Mouse (Mus musculus): ENCODE data around the gene Aspn. TPM values are rescaled to one million over a fixed set of nuclear protein-coding genes. Genes with fewer than 3 reads are reported as not detected.

The Aspn gene
- polyA plus RNA-seq, 1 experiment, result 5.9 TPM

DNA sequence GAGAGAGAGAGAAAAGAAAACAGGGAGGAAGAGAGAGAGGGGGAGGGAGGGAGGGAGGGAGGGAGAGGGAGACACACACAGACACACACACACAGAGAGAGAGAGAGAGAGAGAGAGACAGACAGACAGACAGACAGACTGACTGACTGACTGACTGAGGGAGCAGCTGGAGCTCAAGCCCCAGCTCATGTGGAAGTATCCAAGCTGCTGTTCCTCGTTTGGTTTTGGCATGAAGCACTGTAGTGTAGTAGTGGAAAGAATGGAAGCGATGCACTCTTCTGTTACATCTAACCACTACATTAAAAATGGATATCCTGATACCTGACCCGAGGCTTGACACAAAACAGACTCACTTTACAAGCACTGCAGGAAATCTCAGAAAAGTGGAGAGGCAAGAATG is 1.4 kb downstream of the Aspn start:
- H3K27ac ChIP-seq (ENCODE audit: control insufficient read depth, insufficient read depth, low read depth, low read length, poor library complexity), result no peak overlapping the region
- WGBS, result 66% methylated on average over 3 of the region's 3 CpGs
- no peak overlapping the region for H3K4me3 ChIP-seq (replicated peaks; ENCODE audit: control insufficient read depth, low read depth, low read length)
- H3K4me1 ChIP-seq (ENCODE audit: control insufficient read depth, insufficient read depth, low read length), result no peaks in the 10 kb centered on the region
- TF ChIP-seq POLR2A (IDR thresholded peaks at IDR 0.05; ENCODE audit: borderline replicate concordance, control insufficient read depth, low read depth, low read length) (no peak), CTCF (IDR thresholded peaks at IDR 0.05; ENCODE audit: control insufficient read depth, insufficient read depth, low read length) (no peak)

DNA sequence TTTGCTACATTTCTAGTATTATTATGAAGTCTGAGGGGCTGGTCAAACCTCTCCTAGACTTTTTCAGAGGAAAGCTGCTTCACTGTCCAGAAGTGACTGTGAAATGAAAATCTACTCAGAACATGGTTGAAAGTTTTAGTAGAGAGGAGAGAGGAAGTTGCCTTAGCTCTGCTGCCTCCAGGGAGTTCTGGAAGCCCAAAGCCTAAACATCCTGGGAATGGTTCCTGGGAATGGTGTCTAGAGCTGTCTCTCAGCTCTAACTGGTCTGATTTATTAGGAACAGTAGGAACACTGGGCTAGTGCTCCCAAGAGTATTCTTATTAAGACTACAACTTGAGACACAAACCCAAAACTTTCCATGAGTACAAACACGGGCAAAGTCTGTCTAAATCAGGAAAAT is 2.3 kb downstream of the Aspn start:
- 82% methylated on average over 1 of the region's 1 CpGs for WGBS
- Histone ChIP-seq H3K27ac (ENCODE audit: control insufficient read depth, insufficient read depth, low read depth, low read length, poor library complexity) (no peak overlapping the region), H3K4me3 (replicated peaks; ENCODE audit: control insufficient read depth, low read depth, low read length) (no peak overlapping the region), H3K4me1 (ENCODE audit: control insufficient read depth, insufficient read depth, low read length) (no peaks in the 10 kb centered on the region)
- TF ChIP-seq CTCF (IDR thresholded peaks at IDR 0.05; ENCODE audit: control insufficient read depth, insufficient read depth, low read length), result no peak
- no peak for TF ChIP-seq POLR2A (IDR thresholded peaks at IDR 0.05; ENCODE audit: borderline replicate concordance, control insufficient read depth, low read depth, low read length)

DNA sequence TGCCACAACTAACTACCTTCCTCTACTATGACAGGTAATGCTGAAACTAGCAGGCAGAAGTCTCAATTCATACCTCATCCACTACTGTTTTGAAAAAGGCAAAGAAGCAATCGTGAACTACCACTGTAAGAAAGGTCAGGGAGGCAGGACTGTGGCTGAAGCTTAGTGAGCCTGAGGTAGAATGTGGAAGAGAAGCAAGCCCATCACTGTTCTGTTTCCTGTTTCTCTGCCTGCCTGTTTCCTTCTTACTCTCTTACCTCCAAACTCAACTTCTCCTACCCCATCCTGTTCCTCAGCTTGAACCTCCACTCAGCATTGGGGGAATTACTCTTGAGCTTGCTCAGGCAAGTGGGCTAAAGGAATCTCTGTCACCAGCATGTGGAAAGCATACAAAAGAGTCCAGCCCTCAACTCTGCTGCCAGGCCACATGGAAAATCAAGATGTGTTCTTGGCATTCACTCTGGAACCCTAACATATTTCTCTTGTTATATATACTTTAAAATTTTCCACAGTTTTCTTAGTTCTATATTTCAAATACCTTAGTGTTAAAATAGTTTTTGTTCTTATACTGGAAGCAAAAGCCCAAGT is 3.4 kb downstream of the Aspn start:
- H3K4me3 ChIP-seq (replicated peaks; ENCODE audit: control insufficient read depth, low read depth, low read length), result no peak overlapping the region
- no peak overlapping the region for H3K27ac ChIP-seq (ENCODE audit: control insufficient read depth, insufficient read depth, low read depth, low read length, poor library complexity)
- WGBS, result 23% methylated on average over 1 of the region's 1 CpGs
- no peaks in the 10 kb centered on the region for H3K4me1 ChIP-seq (ENCODE audit: control insufficient read depth, insufficient read depth, low read length)
- TF ChIP-seq POLR2A (IDR thresholded peaks at IDR 0.05; ENCODE audit: borderline replicate concordance, control insufficient read depth, low read depth, low read length) (no peak), CTCF (IDR thresholded peaks at IDR 0.05; ENCODE audit: control insufficient read depth, insufficient read depth, low read length) (no peak)

DNA sequence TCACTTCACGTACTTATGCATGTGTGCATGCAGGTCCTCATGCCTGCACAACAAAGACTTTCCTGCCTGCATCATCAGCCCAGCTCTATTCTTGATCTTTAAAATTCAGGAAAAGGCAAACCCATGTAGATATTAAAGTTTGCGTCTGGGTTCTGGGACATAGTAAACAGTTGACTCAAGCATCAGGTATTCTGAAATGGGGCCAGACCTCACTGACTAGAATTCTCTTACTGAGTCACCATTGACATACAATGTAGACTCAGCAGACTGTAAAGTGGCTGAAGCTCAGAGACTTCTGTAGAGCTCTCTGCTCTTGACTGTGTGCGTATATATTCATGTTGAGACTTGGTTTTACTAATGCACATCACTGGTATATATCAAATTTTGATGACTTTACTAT is 5.4 kb downstream of the Aspn start:
- 94% methylated on average over 3 of the region's 3 CpGs for WGBS
- Histone ChIP-seq H3K4me3 (replicated peaks; ENCODE audit: control insufficient read depth, low read depth, low read length) (no peak overlapping the region), H3K27ac (ENCODE audit: control insufficient read depth, insufficient read depth, low read depth, low read length, poor library complexity) (no peak overlapping the region), H3K4me1 (ENCODE audit: control insufficient read depth, insufficient read depth, low read length) (no peaks in the 10 kb centered on the region)
- TF ChIP-seq POLR2A (IDR thresholded peaks at IDR 0.05; ENCODE audit: borderline replicate concordance, control insufficient read depth, low read depth, low read length) (no peak), CTCF (IDR thresholded peaks at IDR 0.05; ENCODE audit: control insufficient read depth, insufficient read depth, low read length) (no peak)

DNA sequence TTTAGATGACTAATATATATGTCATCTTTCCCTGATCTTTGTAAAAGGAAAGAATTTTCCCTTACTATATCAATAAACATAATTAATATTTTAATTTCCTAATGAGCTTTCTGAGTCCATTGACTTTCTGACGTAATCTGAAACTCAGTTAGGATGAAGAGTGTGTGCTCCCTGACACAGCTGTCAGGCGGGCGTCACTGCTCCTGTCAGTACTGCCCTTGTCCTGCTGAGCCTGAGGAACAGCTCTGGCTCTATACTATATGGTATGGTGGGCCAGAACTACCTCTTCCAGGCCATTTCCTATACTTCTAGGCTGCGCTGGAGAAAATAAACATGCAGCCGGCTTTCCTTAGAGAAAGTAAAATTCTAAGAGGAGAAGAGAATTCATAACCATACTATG is 10.3 kb downstream of the Aspn start:
- Histone ChIP-seq H3K4me1 (ENCODE audit: control insufficient read depth, insufficient read depth, low read length) (no peaks in the 10 kb centered on the region), H3K4me3 (replicated peaks; ENCODE audit: control insufficient read depth, low read depth, low read length) (no peak overlapping the region), H3K27ac (ENCODE audit: control insufficient read depth, insufficient read depth, low read depth, low read length, poor library complexity) (no peak overlapping the region)
- 82% methylated on average over 5 of the region's 5 CpGs for WGBS
- TF ChIP-seq CTCF (IDR thresholded peaks at IDR 0.05; ENCODE audit: control insufficient read depth, insufficient read depth, low read length), result no peak
- TF ChIP-seq POLR2A (IDR thresholded peaks at IDR 0.05; ENCODE audit: borderline replicate concordance, control insufficient read depth, low read depth, low read length), result no peak

DNA sequence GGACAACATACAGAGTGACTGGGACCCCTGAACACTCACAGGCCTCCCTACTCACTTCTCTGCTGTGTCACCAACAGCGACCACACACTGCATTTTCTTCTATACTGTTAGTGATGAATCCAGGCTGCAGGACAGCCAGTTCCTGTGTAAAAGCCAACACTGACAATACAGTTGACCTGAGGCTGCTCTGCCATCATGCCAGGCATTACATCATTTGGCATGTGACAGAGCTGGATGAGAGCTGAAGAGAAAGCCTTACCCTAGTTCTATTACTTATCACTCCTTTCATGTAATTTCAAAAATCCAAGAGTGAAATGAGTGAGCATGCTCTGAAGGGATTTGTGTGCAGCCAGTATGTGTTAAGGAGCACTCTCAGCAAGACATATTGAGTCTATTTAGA is 12.0 kb downstream of the Aspn start:
- Histone ChIP-seq H3K4me1 (ENCODE audit: control insufficient read depth, insufficient read depth, low read length) (no peaks in the 10 kb centered on the region), H3K4me3 (replicated peaks; ENCODE audit: control insufficient read depth, low read depth, low read length) (no peak overlapping the region), H3K27ac (ENCODE audit: control insufficient read depth, insufficient read depth, low read depth, low read length, poor library complexity) (no peak overlapping the region)
- 81% methylated on average over 1 of the region's 1 CpGs for WGBS
- TF ChIP-seq CTCF (IDR thresholded peaks at IDR 0.05; ENCODE audit: control insufficient read depth, insufficient read depth, low read length), result no peak

DNA sequence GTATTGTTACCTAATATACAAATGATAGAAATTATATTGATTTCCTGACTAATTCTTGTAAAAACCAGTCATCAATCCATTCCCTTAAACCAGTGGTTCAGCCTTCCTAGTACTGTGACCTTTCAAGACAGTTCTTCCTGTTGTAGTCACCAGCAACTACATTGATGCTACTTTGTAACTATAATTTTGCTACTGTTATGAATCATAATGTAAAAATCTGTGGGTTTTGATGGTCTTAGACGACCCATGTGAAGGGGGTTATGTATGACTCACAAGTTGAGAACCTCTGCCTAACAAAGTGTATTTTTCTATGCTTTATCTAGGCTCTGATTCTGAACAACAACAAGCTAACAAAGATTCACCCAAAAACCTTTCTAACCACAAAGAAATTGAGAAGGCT is 12.7 kb downstream of the Aspn start:
- no peak overlapping the region for H3K4me3 ChIP-seq (replicated peaks; ENCODE audit: control insufficient read depth, low read depth, low read length)
- no peaks in the 10 kb centered on the region for H3K4me1 ChIP-seq (ENCODE audit: control insufficient read depth, insufficient read depth, low read length)
- H3K27ac ChIP-seq (ENCODE audit: control insufficient read depth, insufficient read depth, low read depth, low read length, poor library complexity), result no peak overlapping the region
- TF ChIP-seq CTCF (IDR thresholded peaks at IDR 0.05; ENCODE audit: control insufficient read depth, insufficient read depth, low read length), result no peak
- 62% methylated on average over 1 of the region's 1 CpGs for WGBS

DNA sequence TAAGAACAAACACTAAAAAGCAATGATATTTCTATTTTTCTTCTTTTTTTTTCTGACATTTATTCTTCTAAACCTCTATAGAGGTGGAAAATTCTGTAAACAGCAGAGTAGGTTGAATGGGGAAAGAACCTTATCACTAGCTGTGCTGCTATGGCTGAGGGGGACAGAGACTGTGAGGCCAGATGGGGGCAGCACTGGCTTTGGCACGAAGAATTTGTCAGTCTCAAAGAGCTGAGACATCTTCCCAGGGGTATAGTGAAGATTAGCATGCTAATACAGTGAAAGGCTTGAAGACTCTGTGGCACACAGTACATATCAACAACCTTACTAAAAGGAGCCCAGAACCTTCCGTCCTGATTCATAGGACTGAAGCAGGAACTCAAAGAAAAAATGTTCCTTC is 14.9 kb downstream of the Aspn start:
- Histone ChIP-seq H3K4me3 (replicated peaks; ENCODE audit: control insufficient read depth, low read depth, low read length) (no peak overlapping the region), H3K4me1 (ENCODE audit: control insufficient read depth, insufficient read depth, low read length) (no peaks in the 10 kb centered on the region), H3K27ac (ENCODE audit: control insufficient read depth, insufficient read depth, low read depth, low read length, poor library complexity) (no peak overlapping the region)
- TF ChIP-seq POLR2A (IDR thresholded peaks at IDR 0.05; ENCODE audit: borderline replicate concordance, control insufficient read depth, low read depth, low read length), result no peak
- peak; percentile 30; the same call in 1 of the 2 replicates for TF ChIP-seq CTCF (IDR thresholded peaks at IDR 0.05; ENCODE audit: control insufficient read depth, insufficient read depth, low read length)
- 61% methylated on average over 2 of the region's 2 CpGs for WGBS

DNA sequence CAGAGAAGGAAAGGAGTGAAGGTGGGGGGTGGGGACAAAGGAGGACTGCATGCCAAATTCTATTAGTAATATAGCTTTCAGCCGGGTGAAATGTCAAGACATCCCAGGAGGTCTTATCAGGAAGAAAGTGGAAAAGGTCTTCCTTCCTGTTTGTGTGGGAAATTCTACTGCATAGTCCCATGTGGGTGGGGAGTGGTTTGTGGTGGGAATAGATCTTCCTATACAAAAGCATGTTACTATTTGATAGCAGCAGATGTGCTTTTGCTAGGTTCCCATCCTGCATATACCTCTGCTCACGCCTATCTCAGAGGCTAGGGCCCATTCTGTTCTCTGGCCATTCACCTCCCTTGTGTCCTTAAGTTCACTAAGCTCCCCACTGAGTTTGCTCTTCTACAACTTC is 16.6 kb downstream of the Aspn start:
- no peak for TF ChIP-seq POLR2A (IDR thresholded peaks at IDR 0.05; ENCODE audit: borderline replicate concordance, control insufficient read depth, low read depth, low read length)
- no peak for TF ChIP-seq CTCF (IDR thresholded peaks at IDR 0.05; ENCODE audit: control insufficient read depth, insufficient read depth, low read length)
- H3K4me3 ChIP-seq (replicated peaks; ENCODE audit: control insufficient read depth, low read depth, low read length), result no peak overlapping the region
- H3K4me1 ChIP-seq (ENCODE audit: control insufficient read depth, insufficient read depth, low read length), result no peaks in the 10 kb centered on the region
- H3K27ac ChIP-seq (ENCODE audit: control insufficient read depth, insufficient read depth, low read depth, low read length, poor library complexity), result no peak overlapping the region
- 20% methylated on average over 2 of the region's 2 CpGs for WGBS
